In genomic region chr10:28609136-28609535, GRCm38 (mm10) we compare ENCODE assay signal across 21 mouse cellular contexts. TPM values are rescaled to one million over a fixed set of nuclear protein-coding genes. Genes with fewer than 3 reads are reported as not detected.
DNase-seq lines count a peak whose midpoint lies in the region; ATAC-seq and TF ChIP-seq lines count a peak whose summit lies in the region.
"Had no signal": no experiment of that assay in that cellular context is flagged by ENCODE, and none has a peak within 500 bp of the region (broad histone marks: within the 10 kb centered on the region; RNA-seq: fewer than 3 reads in every experiment).

No protein-coding gene starts in this region.

- H3K27me3 ChIP-seq in liver, adult 2 months (ENCODE audit: control insufficient read depth, insufficient read depth, low read length), result no peaks in the 10 kb centered on the region
- no peaks in the 10 kb centered on the region for H3K27me3 ChIP-seq in liver, embryonic 12.5 days (replicated peaks)
- H3K27me3 ChIP-seq: embryonic facial prominence, embryonic 12.5 days; forebrain, embryonic 15.5 days; heart, embryonic 12.5 days had no signal

- TF ChIP-seq POLR2A in liver, adult 2 months (IDR thresholded peaks at IDR 0.05; ENCODE audit: extremely low read depth, insufficient read depth, low read length), result no peak

- WGBS in liver, adult 2 months, result 69% methylated on average over 3 of the region's 3 CpGs
- WGBS in liver, embryonic 12.5 days (ENCODE audit: insufficient replicate concordance), result 60% methylated on average over 3 of the region's 3 CpGs

- no peak overlapping the region for H3K27ac ChIP-seq in liver, adult 2 months (replicated peaks; ENCODE audit: insufficient read depth, low read depth, low read length)
- no peak overlapping the region for H3K27ac ChIP-seq in liver, embryonic 12.5 days
- H3K27ac ChIP-seq: embryonic facial prominence, embryonic 12.5 days; forebrain, embryonic 15.5 days; heart, adult 2 months; hindbrain, embryonic 10.5 days; hindbrain, embryonic 14.5 days had no signal

- no peak overlapping the region for H3K9ac ChIP-seq in liver, adult 2 months (ENCODE audit: low read depth, low read length)
- H3K9ac ChIP-seq in liver, embryonic 12.5 days, result no peak overlapping the region
- H3K9ac ChIP-seq: embryonic facial prominence, embryonic 12.5 days; forebrain, embryonic 15.5 days; heart, embryonic 12.5 days; hindbrain, embryonic 14.5 days had no signal

- H3K79me2 ChIP-seq in liver, adult 2 months (ENCODE audit: control insufficient read depth, insufficient read depth, low read length), result no peaks in the 10 kb centered on the region

- H3K4me3 ChIP-seq in liver, adult 2 months (ENCODE audit: insufficient read depth, low read depth, low read length), result no peak overlapping the region
- H3K4me3 ChIP-seq in liver, embryonic 12.5 days, result no peak overlapping the region
- H3K4me3 ChIP-seq: embryonic facial prominence, embryonic 12.5 days; forebrain, embryonic 15.5 days; heart, adult 2 months; heart, embryonic 12.5 days; hindbrain, embryonic 10.5 days had no signal

- no peak overlapping the region for H3K4me2 ChIP-seq in liver, embryonic 12.5 days
- H3K4me2 ChIP-seq: embryonic facial prominence, embryonic 12.5 days; forebrain, embryonic 15.5 days; heart, embryonic 12.5 days; hindbrain, embryonic 14.5 days had no signal

- H3K36me3 ChIP-seq in liver, adult 2 months (ENCODE audit: control insufficient read depth, insufficient read depth, low read length), result no peaks in the 10 kb centered on the region
- no peaks in the 10 kb centered on the region for H3K36me3 ChIP-seq in liver, embryonic 12.5 days
- H3K36me3 ChIP-seq: embryonic facial prominence, embryonic 12.5 days; forebrain, embryonic 15.5 days; heart, embryonic 12.5 days; hindbrain, embryonic 10.5 days had no signal

- no peaks in the 10 kb centered on the region for H3K9me3 ChIP-seq in liver, embryonic 12.5 days (replicated peaks)
- H3K9me3 ChIP-seq: embryonic facial prominence, embryonic 12.5 days; forebrain, embryonic 15.5 days; heart, embryonic 12.5 days; hindbrain, embryonic 10.5 days had no signal

- ATAC-seq in liver, embryonic 12.5 days, result no peak
- ATAC-seq: forebrain, embryonic 15.5 days; intestine, embryonic 16.5 days had no signal

- no peak for TF ChIP-seq CTCF in liver, adult 2 months (IDR thresholded peaks at IDR 0.05; ENCODE audit: low read depth, low read length)

- DNase-seq in liver, adult 2 months (ENCODE audit: extremely low read depth, low read depth, low spot score), result peak; percentile 54
- DNase-seq in 416B (ENCODE audit: low read depth) (peak; percentile 46), adipocyte (ENCODE audit: low spot score) (peak; percentile 50)
- peak; percentile 49 for DNase-seq in gonadal fat pad, adult 2 months (ENCODE audit: low read depth)
- no peak for DNase-seq in adrenal gland, postnatal 14 days
- no peak for DNase-seq in T-cell, adult 2 months (ENCODE audit: low spot score)
- DNase-seq: adrenal gland, postnatal 36 days; cerebellum, adult 2 months; cerebellum, postnatal 10 days; embryo, embryonic 11 days; gastrocnemius, postnatal 36 days; heart, adult 2 months had no signal

- no peaks in the 10 kb centered on the region for H3K4me1 ChIP-seq in liver, adult 2 months (ENCODE audit: control insufficient read depth, insufficient read depth, low read length)
- H3K4me1 ChIP-seq in liver, embryonic 12.5 days, result no peaks in the 10 kb centered on the region
- H3K4me1 ChIP-seq: embryonic facial prominence, embryonic 12.5 days; forebrain, embryonic 15.5 days; heart, embryonic 12.5 days; hindbrain, embryonic 10.5 days had no signal

RNA-seq across cellular contexts. Expression of gene Themis, which starts 59.0 kb away (rescaled TPM):
- total RNA-seq in liver, adult 2 months (2014; rRNA removed), result 0.27 and 0.46 TPM in 2 replicates
- 0.02 TPM in 1 of 2 replicates, not detected in the other for polyA plus RNA-seq in liver, adult 2 months (2012; rRNA removed)
- polyA plus RNA-seq in liver, embryonic 12.5 days (2016; fragmentation: Nextera tagmentation; extraction: Ambion mirVana), result not detected in 2 replicates
- polyA plus RNA-seq in gonadal fat pad, adult 2 months (2012; rRNA removed), result not detected in 2 replicates
- 1.6 and 2.9 TPM in 2 replicates for total RNA-seq in adrenal gland, postnatal 14 days (2021)
- total RNA-seq: adrenal gland, postnatal 36 days; gastrocnemius, adult 8-10 months; heart, postnatal 25 days had no signal
- polyA plus RNA-seq: cerebellum, adult 2 months; embryonic facial prominence, embryonic 12.5 days; heart, embryonic 12.5 days; hindbrain, embryonic 10.5 days; hindbrain, embryonic 14.5 days had no signal

Comparison
In these comparisons a context has a peak if more than half of its experiments do, and no peak if none do; other contexts are left out.
1. DNase-seq: peak in liver, adult 2 months (single experiment), 416B (single experiment), adipocyte (single experiment) and gonadal fat pad, adult 2 months (single experiment); none in adrenal gland, postnatal 14 days (single experiment) and T-cell, adult 2 months (single experiment).